Mouse (Mus musculus) layer of hippocampus, postnatal 10 days (tissue): ENCODE results near the gene Ppp4r1. TPM values are rescaled to one million over a fixed set of nuclear protein-coding genes. Genes with fewer than 3 reads are reported as not detected.
A peak's percentile ranks its signal among the peaks of the same experiment; 100 is the strongest.

Source experiments
- DNase-seq, 2 experiments: peaks; one replicate each; pipeline ENCODE4 v3.0.0; 2021; ENCODE audit warnings: low spot score in 2 of 2
- long read RNA-seq: library from polyadenylated mRNA; stranded (forward); transcript quantifications from one replicate; pipeline ENCODE4 v2.0.0, GENCODE M21; 2023
- total RNA-seq, 2 experiments: library from RNA; stranded (reverse); gene quantifications; 2 replicates each; pipeline ENCODE4 v1.2.3; 2021

The Ppp4r1 gene
- 10 to 100 TPM; 45.5 to 58.6 TPM for total RNA-seq
- long read RNA-seq, partial matches to known transcripts, result 2 of 12 reads
- long read RNA-seq, other reads (novel, unspliced or antisense), result 5 of 12 reads

- peak; percentile 78 to 84 for DNase-seq
Observed at GRCm38 (mm10) chr17:65782551-65783141, at the start of gene Ppp4r1. Ppp4r1 (plus strand) TSS chr17:65782573.

- DNase-seq, result no peak
Observed at GRCm38 (mm10) chr17:65732666-65733065, 49.7 kb upstream of the Ppp4r1 start.

GRCm38 (mm10) chr17:65735088-65735487, 47.3 kb upstream of the Ppp4r1 start:
- no peak for DNase-seq

- no peak for DNase-seq
Observed at GRCm38 (mm10) chr17:65737175-65737574, 45.2 kb upstream of the Ppp4r1 start.

- no peak for DNase-seq
Observed at GRCm38 (mm10) chr17:65737622-65738021, 44.8 kb upstream of the Ppp4r1 start.

GRCm38 (mm10) chr17:65739874-65740725, 42.3 kb upstream of the Ppp4r1 start:
- no peak for DNase-seq

- DNase-seq, result no peak
Observed at GRCm38 (mm10) chr17:65741565-65741964, 40.8 kb upstream of the Ppp4r1 start.

GRCm38 (mm10) chr17:65742245-65742905, 40.0 kb upstream of the Ppp4r1 start:
- no peak for DNase-seq

GRCm38 (mm10) chr17:65742969-65743368, 39.4 kb upstream of the Ppp4r1 start:
- no peak for DNase-seq

- DNase-seq, result no peak
Observed at GRCm38 (mm10) chr17:65743664-65744330, 38.6 kb upstream of the Ppp4r1 start.

- no peak for DNase-seq
Observed at GRCm38 (mm10) chr17:65746314-65746713, 36.1 kb upstream of the Ppp4r1 start.

- DNase-seq, result no peak
Observed at GRCm38 (mm10) chr17:65748997-65749396, 33.4 kb upstream of the Ppp4r1 start.

GRCm38 (mm10) chr17:65749803-65750202, 32.6 kb upstream of the Ppp4r1 start:
- no peak for DNase-seq

- no peak for DNase-seq
Observed at GRCm38 (mm10) chr17:65750301-65750700, 32.1 kb upstream of the Ppp4r1 start.

- no peak for DNase-seq
Observed at GRCm38 (mm10) chr17:65753130-65753529, 29.2 kb upstream of the Ppp4r1 start.

- no peak for DNase-seq
Observed at GRCm38 (mm10) chr17:65755857-65756256, 26.5 kb upstream of the Ppp4r1 start.

- no peak for DNase-seq
Observed at GRCm38 (mm10) chr17:65757150-65757549, 25.2 kb upstream of the Ppp4r1 start.

GRCm38 (mm10) chr17:65763221-65763620, 19.2 kb upstream of the Ppp4r1 start:
- DNase-seq, result no peak

GRCm38 (mm10) chr17:65768486-65768885, 13.9 kb upstream of the Ppp4r1 start:
- peak in 1 of 2 experiments; percentile 19 for DNase-seq

GRCm38 (mm10) chr17:65770982-65771915, 11.1 kb upstream of the Ppp4r1 start:
- DNase-seq, result peak; percentile 28 to 38
